Mouse (Mus musculus) C2C12 (cell line): ENCODE measurements at regions not wholly inside any gene's neighbourhood (a gene's known extent, or its start where the extent isn't known, plus 50 kb on each side); places are given as distances from the start of the nearest gene placed in this dataset.

Experiments used
- MAX ChIP-seq: IDR thresholded peaks from one replicate; pipeline ENCODE4 v1.6.1; 2011; ENCODE audit warnings: mild to moderate bottlenecking, control low read depth
- MYOG ChIP-seq: IDR thresholded peaks from one replicate; pipeline ENCODE4 v1.6.1; 2011; ENCODE audit not compliant: control insufficient read depth, insufficient read length; ENCODE audit errors: extremely low read depth

GRCm38 (mm10) chr13:101594511-101595175, 173.4 kb downstream of the Pik3r1 start:
- no peak for TF ChIP-seq MAX
- TF ChIP-seq MYOG = no peak
